Mouse (Mus musculus) brain, embryonic 14.5 days (tissue): Measurements from ENCODE around the gene Rb1. TPM values are rescaled to one million over a fixed set of nuclear protein-coding genes. Genes with fewer than 3 reads are reported as not detected.

Experiments used
- DNase-seq: peaks from one replicate; pipeline ENCODE4 v3.0.0-alpha.2; 2011; ENCODE audit warnings: low read depth
- CTCF ChIP-seq: fragments of 200-500 bp; IDR thresholded peaks from 2 replicates; pipeline ENCODE4 v1.5.1; 2012; ENCODE audit warnings: inconsistent platforms, mild to moderate bottlenecking, moderate library complexity, borderline replicate concordance; ENCODE audit not compliant: insufficient read depth, insufficient read length; ENCODE audit errors: extremely low read depth
- POLR2A ChIP-seq: fragments of 200-500 bp; IDR thresholded peaks from 2 replicates; pipeline ENCODE4 v1.6.1; 2012; ENCODE audit warnings: mild to moderate bottlenecking, inconsistent platforms, borderline replicate concordance; ENCODE audit not compliant: poor library complexity, insufficient read depth, insufficient read length, severe bottlenecking; ENCODE audit errors: extremely low read depth
- polyA plus RNA-seq: library from polyadenylated mRNA; depleted of rRNA; stranded (reverse); fragments of >200 nt; gene quantifications from 2 replicates; pipeline ENCODE4 v1.2.3, GENCODE M21; 2012

Gene Rb1
- polyA plus RNA-seq, 1 experiment = 38.2 TPM

GRCm38 (mm10) chr14:73257348-73257747 is 68.3 kb downstream of the Rb1 start:
- TF ChIP-seq CTCF (no peak), POLR2A (no peak)

GRCm38 (mm10) chr14:73255426-73255970 is 70.1 kb downstream of the Rb1 start:
- no peak for TF ChIP-seq POLR2A
- TF ChIP-seq CTCF = no peak
- no peak for DNase-seq

More at GRCm38 (mm10) chr14:73257348-73257747, 68.3 kb downstream of the Rb1 start:
- DNase-seq = no peak

GRCm38 (mm10) chr14:73254412-73254811 is 71.2 kb downstream of the Rb1 start:
- TF ChIP-seq POLR2A (no peak), CTCF (no peak)
- no peak for DNase-seq

GRCm38 (mm10) chr14:73253453-73254251 is 72.0 kb downstream of the Rb1 start:
- no peak for DNase-seq
- TF ChIP-seq POLR2A (no peak), CTCF (no peak)

- TF ChIP-seq CTCF (no peak), POLR2A (no peak)
- no peak for DNase-seq
These were observed 73.3 kb downstream of the Rb1 start for GRCm38 (mm10) chr14:73252276-73252675.

- DNase-seq = no peak
- TF ChIP-seq POLR2A (no peak), CTCF (no peak)
These were observed 75.6 kb downstream of the Rb1 start for GRCm38 (mm10) chr14:73250056-73250455.

GRCm38 (mm10) chr14:73244061-73244597 is 81.5 kb downstream of the Rb1 start:
- DNase-seq = no peak
- TF ChIP-seq CTCF = no peak
- no peak for TF ChIP-seq POLR2A

- peak; percentile 29 for DNase-seq
- TF ChIP-seq CTCF = no peak
- no peak for TF ChIP-seq POLR2A
These were observed 85.8 kb downstream of the Rb1 start for GRCm38 (mm10) chr14:73239857-73240256.

- TF ChIP-seq CTCF (no peak), POLR2A (no peak)
- DNase-seq = peak; percentile 74
These were observed 86.3 kb downstream of the Rb1 start for GRCm38 (mm10) chr14:73239291-73239690.

- peak; percentile 88 for DNase-seq
- TF ChIP-seq CTCF (no peak), POLR2A (peak; percentile 32; the same call in 1 of the 2 replicates)
These were observed 86.9 kb downstream of the Rb1 start for GRCm38 (mm10) chr14:73238498-73239250.

GRCm38 (mm10) chr14:73237848-73238321 is 87.7 kb downstream of the Rb1 start, which contains the start of gene Lpar6:
Gene Lpar6, plus strand, starts transcription at chr14:73237895.
- peak; percentile 90 for DNase-seq
- peak; percentile 14; the same call in 1 of the 2 replicates for TF ChIP-seq POLR2A
- TF ChIP-seq CTCF = no peak
